Mouse (Mus musculus): ENCODE data around the gene Hfe2. TPM values are rescaled to one million over a fixed set of nuclear protein-coding genes. Genes with fewer than 3 reads are reported as not detected.
A peak's percentile ranks its signal among the peaks of the same experiment; 100 is the strongest.

The Hfe2 gene
- total RNA-seq, 2 experiments from 2014 or later = 590 to 675 TPM

DNA sequence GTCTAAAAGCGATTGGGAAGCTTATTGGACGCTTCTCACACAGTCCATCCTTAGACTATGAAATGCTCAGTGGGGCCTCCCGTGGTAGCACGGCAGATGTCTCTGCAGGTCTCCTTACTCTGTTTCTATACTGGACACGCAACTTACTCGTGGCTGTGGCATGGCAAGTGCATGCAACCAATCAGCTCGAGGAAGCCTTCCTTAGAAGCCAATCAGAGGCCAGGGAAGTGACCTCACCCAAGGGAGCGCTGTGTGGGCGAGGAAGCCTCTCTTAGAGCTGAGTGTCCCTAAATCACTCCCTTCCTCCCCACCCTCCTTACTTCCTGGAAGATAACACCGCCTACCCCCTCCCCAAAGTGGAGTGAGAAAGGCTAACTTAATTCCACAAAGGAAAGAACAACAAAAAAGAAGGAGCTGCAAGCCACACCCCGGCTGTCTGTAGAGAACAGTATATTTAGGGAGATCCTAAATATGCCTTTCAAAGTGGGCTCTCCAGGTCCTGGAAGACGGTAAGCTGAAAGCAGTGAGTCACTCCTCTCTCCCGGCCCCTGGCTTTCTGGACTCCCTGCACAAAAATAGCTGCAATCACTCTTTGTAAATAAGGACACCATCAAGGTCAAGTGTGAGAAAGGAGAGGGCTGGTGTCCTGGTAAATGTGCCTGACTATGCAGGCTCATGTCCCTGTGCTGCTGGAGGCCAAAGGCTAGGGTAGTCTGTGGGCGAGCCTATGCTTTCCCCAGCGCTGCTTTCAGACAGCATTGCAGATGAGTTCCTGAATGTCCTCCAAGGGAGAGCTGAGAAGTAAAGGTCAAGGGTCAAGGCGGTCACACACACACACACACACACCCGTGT is 51.9 kb downstream of the Hfe2 start, which contains the start of gene Gm16253:
Gene Gm16253 (plus strand): TSS at position 295 of the 852 bp plus-strand sequence.
- peak within 1 kb of the TSS; percentile 63 for H3K4me3 ChIP-seq
- peak; percentile 27; the same call in 1 of the 2 replicates for TF ChIP-seq CTCF (IDR thresholded peaks at IDR 0.05)
- peak within 1 kb of the TSS; percentile 99 for H3K27ac ChIP-seq
- peak; percentile 94 for DNase-seq
- intact Hi-C loops (cut with DNase I) = loop anchor here (1.0 kb wide), 1 partner anchor 20 kb away; the partner anchor contains the start of gene Txnip

DNA sequence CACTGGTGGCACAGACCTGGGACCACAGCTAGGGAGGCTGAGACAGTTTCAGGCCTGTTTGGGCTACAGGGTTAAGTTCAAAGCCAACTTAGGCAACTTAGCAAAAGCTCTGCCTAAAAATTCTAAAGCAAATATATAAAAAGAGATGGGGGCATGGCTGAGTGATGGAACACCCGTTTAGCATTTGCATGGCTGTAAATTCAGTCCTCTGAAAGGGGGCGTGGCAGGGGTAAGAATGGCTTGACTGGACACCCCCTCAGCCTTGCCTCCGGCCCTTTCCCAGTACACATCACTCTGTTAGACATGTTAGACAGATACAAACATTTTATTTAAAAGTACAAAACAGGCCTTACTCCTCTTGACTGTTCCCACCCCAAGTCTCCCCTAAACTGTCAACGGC is 52.6 kb downstream of the Hfe2 start:
- peak overlapping the region; percentile 63 for H3K4me3 ChIP-seq
- H3K27ac ChIP-seq = peak overlapping the region; percentile 99
- intact Hi-C loops (cut with DNase I) = no loop called here
- DNase-seq = no peak
- no peak for TF ChIP-seq CTCF (IDR thresholded peaks at IDR 0.05)

Other genes starting within 250 kb of the Hfe2 start
- under 1 TPM in 1 of 2 experiments, not detected in 1; 0.20 TPM for gene Fcgr1, start 231.2 kb upstream of the Hfe2 start, total RNA-seq (2021)
- gene BC107364, start 72.9 kb upstream of the Hfe2 start, total RNA-seq (2021) = not detected
- 100 to 1,000 TPM; 541 to 557 TPM for gene Txnip, start 32.8 kb downstream of the Hfe2 start, total RNA-seq (2021)
- 1 to 10 TPM in 1 of 2 experiments, not detected in 1; 1.1 TPM for gene Gm16253, start 51.8 kb downstream of the Hfe2 start, total RNA-seq (2021)
- 10 to 100 TPM; 44.5 to 48.3 TPM for gene Polr3gl, start 69.0 kb downstream of the Hfe2 start, total RNA-seq (2021)
- gene Ankrd34a, start 71.5 kb downstream of the Hfe2 start, total RNA-seq (2021) = under 1 TPM; 0.41 to 0.92 TPM
- gene Lix1l, start 76.0 kb downstream of the Hfe2 start, total RNA-seq (2021) = 1 to 10 TPM; 4.9 to 8.4 TPM
- 10 to 100 TPM; 23.3 to 29.2 TPM for gene Rbm8a, start 104.8 kb downstream of the Hfe2 start, total RNA-seq (2021)
- 10 to 100 TPM; 22.6 to 24.2 TPM for gene Pex11b, start 110.2 kb downstream of the Hfe2 start, total RNA-seq (2021)
- under 1 TPM; 0.14 to 0.15 TPM for gene Gm42957, start 110.3 kb downstream of the Hfe2 start, total RNA-seq (2021)
- gene Itga10, start 120.4 kb downstream of the Hfe2 start, total RNA-seq (2021) = 1 to 10 TPM in 1 of 2 experiments, under 1 TPM in 1; 0.74 to 1.4 TPM
- under 1 TPM; 0.22 to 0.26 TPM for gene Ankrd35, start 145.0 kb downstream of the Hfe2 start, total RNA-seq (2021)
- 1 to 10 TPM; 5.5 to 5.6 TPM for gene Pias3, start 171.2 kb downstream of the Hfe2 start, total RNA-seq (2021)
- gene Nudt17, start 183.4 kb downstream of the Hfe2 start, total RNA-seq (2021) = under 1 TPM; 0.31 to 0.73 TPM
- gene Polr3c, start 202.5 kb downstream of the Hfe2 start, total RNA-seq (2021) = 10 to 100 TPM; 23.2 to 24.3 TPM
- 10 to 100 TPM; 60.7 to 69.3 TPM for gene Rnf115, start 202.5 kb downstream of the Hfe2 start, total RNA-seq (2021)

Measured in gastrocnemius, adult 2 months (tissue).